Mouse (Mus musculus) small intestine, adult 2 months (tissue): ENCODE results near the gene Daam1.

ENCODE experiments used
- CTCF ChIP-seq: fragments of 200-500 bp; IDR thresholded peaks from 2 replicates; pipeline ENCODE4 v1.5.1; 2012; ENCODE audit warnings: low read depth, mild to moderate bottlenecking, control low read depth, inconsistent platforms, low read length, moderate library complexity, mixed read lengths; ENCODE audit not compliant: insufficient replicate concordance, insufficient read length; ENCODE audit errors: extremely low read depth
- POLR2A ChIP-seq: fragments of 200-500 bp; IDR thresholded peaks from 2 replicates; pipeline ENCODE4 v1.6.1; 2012; ENCODE audit warnings: low read depth, mild to moderate bottlenecking, control low read depth, inconsistent platforms, low read length, moderate library complexity

DNA sequence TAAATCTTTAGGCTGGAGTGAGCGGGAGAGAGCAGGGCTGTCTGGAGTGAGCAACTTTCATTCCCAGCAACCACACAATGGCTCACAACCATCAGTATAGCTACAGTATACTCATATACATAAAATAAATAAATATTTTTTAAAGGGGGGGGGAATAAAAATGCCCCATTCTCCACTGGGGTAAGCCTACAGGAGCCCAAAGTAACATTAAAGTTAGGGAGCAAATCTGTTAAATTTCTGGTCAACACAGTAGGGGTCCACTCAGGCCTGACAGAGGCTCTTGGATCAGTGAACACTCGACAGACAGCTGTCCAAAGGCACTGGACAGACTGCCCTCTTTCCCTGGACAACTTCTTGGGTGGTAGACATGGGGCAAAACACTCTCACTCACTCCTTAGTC is 168.8 kb downstream of the Daam1 start:
- TF ChIP-seq CTCF, result no peak
- TF ChIP-seq POLR2A, result no peak
